Comparison of ENCODE assay signal across 13 mouse cellular contexts in the genomic region with DNA sequence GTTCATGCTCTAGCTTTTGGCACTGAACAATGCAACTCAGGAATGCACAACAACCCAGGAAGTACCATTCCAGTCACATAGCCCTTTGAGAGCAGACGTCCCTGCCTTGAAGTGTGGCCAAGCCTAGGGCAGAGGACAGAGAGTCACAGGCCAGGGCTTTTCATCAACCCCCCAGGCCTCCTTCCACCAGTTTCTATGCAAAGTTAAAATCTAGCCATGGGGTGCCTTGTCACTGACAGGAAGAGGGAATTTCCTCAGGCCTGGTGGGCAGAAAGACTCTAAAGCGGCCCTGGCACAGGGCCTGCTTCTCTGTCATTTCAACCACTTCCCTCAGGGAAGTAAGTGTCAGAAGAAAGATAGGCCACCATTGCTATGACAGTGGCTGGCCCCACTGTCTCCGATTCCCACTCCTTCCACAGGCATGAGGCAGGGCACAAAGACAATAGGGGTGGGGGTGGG. TPM values are rescaled to one million over a fixed set of nuclear protein-coding genes. Genes with fewer than 3 reads are reported as not detected.
A peak's percentile ranks its signal among the peaks of the same experiment; 100 is the strongest.
DNase-seq lines count a peak whose midpoint lies in the region; ATAC-seq lines count a peak whose summit lies in the region.
"Had no signal": no experiment of that assay in that cellular context is flagged by ENCODE, and none has a peak within 500 bp of the region (broad histone marks: within the 10 kb centered on the region; RNA-seq: fewer than 3 reads in every experiment).

No protein-coding gene starts in this region.

- peak overlapping the region; percentile 48 for H3K27ac ChIP-seq in hindbrain, embryonic 15.5 days (replicated peaks)
- no peak overlapping the region for H3K27ac ChIP-seq in hindbrain, embryonic 11.5 days (ENCODE audit: low read depth, low read length)
- H3K27ac ChIP-seq: liver, embryonic 15.5 days; neural tube, embryonic 12.5 days had no signal

- H3K4me1 ChIP-seq in hindbrain, embryonic 15.5 days (replicated peaks): 0 out of 2 replicates have a peak, but pooled peaks cover 14% of the 10 kb centered on the region
- H3K4me1 ChIP-seq in hindbrain, embryonic 11.5 days (replicated peaks; ENCODE audit: control insufficient read depth, insufficient read depth, low read length): no peaks in the 10 kb centered on the region
- H3K4me1 ChIP-seq: neural tube, embryonic 12.5 days had no signal

- ATAC-seq in cerebellum, adult (ENCODE audit: insufficient number of reproducible peaks, low FRiP score, low TSS enrichment): no peak
- ATAC-seq in hindbrain, embryonic 15.5 days (ENCODE audit: low FRiP score, low read depth): peak; percentile 59; the same call in 1 of the 2 replicates
- ATAC-seq in hindbrain, embryonic 11.5 days (ENCODE audit: low FRiP score): no peak

- WGBS in hindbrain, embryonic 15.5 days: 48% methylated on average over 3 of the region's 3 CpGs
- WGBS in hindbrain, embryonic 11.5 days: 73% methylated on average over 3 of the region's 3 CpGs

- no peak overlapping the region for H3K9ac ChIP-seq in hindbrain, embryonic 15.5 days
- H3K9ac ChIP-seq in hindbrain, embryonic 11.5 days (ENCODE audit: low read depth, low read length): no peak overlapping the region
- H3K9ac ChIP-seq: liver, embryonic 15.5 days; neural tube, embryonic 12.5 days had no signal

- H3K36me3 ChIP-seq in hindbrain, embryonic 15.5 days: peaks cover 65% of the 10 kb centered on the region
- H3K36me3 ChIP-seq in hindbrain, embryonic 11.5 days (ENCODE audit: control insufficient read depth, insufficient read depth, low read length): peaks cover 5% of the 10 kb centered on the region; the same call in 1 of the 2 replicates

- no peaks in the 10 kb centered on the region for H3K27me3 ChIP-seq in hindbrain, embryonic 15.5 days
- no peaks in the 10 kb centered on the region for H3K27me3 ChIP-seq in hindbrain, embryonic 11.5 days (ENCODE audit: control insufficient read depth, insufficient read depth, low read length)
- H3K27me3 ChIP-seq: liver, embryonic 15.5 days; neural tube, embryonic 12.5 days had no signal

- H3K4me3 ChIP-seq in hindbrain, embryonic 15.5 days: no peak overlapping the region
- H3K4me3 ChIP-seq in hindbrain, embryonic 11.5 days (ENCODE audit: low read depth, low read length): no peak overlapping the region
- H3K4me3 ChIP-seq: liver, embryonic 15.5 days; neural tube, embryonic 12.5 days had no signal

- DNase-seq in cerebellum, adult 9-10 months: peak; percentile 34
- no peak for DNase-seq in hindbrain, embryonic 11.5 days (ENCODE audit: low spot score)
- peak; percentile 42 for DNase-seq in 416B (ENCODE audit: low read depth)
- DNase-seq in kidney, adult 9 months: peak; percentile 61
- DNase-seq in layer of hippocampus, adult 9-10 months (ENCODE audit: low spot score): no peak
- DNase-seq in right cerebral cortex, postnatal 4 days: no peak
- DNase-seq: gastrocnemius, postnatal 36 days; layer of hippocampus, postnatal 36 days; thymus, adult 2 months had no signal

- H3K4me2 ChIP-seq in hindbrain, embryonic 15.5 days: no peak overlapping the region
- H3K4me2 ChIP-seq in hindbrain, embryonic 11.5 days (replicated peaks; ENCODE audit: low read depth, low read length): no peak overlapping the region
- H3K4me2 ChIP-seq: liver, embryonic 15.5 days; neural tube, embryonic 12.5 days had no signal

- no peaks in the 10 kb centered on the region for H3K9me3 ChIP-seq in hindbrain, embryonic 15.5 days
- H3K9me3 ChIP-seq in hindbrain, embryonic 11.5 days (ENCODE audit: control insufficient read depth, low read length): no peaks in the 10 kb centered on the region
- H3K9me3 ChIP-seq: liver, embryonic 15.5 days; neural tube, embryonic 12.5 days had no signal

RNA-seq across cellular contexts. Expression of a gene that starts 34.4 kb away (rescaled TPM):
- polyA plus RNA-seq in hindbrain, embryonic 15.5 days (2015; fragmentation: Nextera tagmentation; extraction: Ambion mirVana): 38.1 and 38.7 TPM in 2 replicates
- polyA plus RNA-seq in hindbrain, embryonic 11.5 days (2014; fragmentation: Nextera tagmentation; extraction: Ambion mirVana): 34.5 and 38.4 TPM in 2 replicates

Comparison
In these comparisons a context has a peak if more than half of its experiments do, and no peak if none do; other contexts are left out.
1. DNase-seq: peak in cerebellum, adult 9-10 months (single experiment), 416B (single experiment) and kidney, adult 9 months (single experiment); none in hindbrain, embryonic 11.5 days (single experiment), layer of hippocampus, adult 9-10 months (single experiment) and right cerebral cortex, postnatal 4 days (single experiment).